Mouse (Mus musculus) thymus, adult 18-20 months (tissue): Measurements from ENCODE around the gene Cdk11b.
"Not testable (repeated sequence)": the region's sequence is repeated elsewhere in the genome, so short reads cannot be mapped to it uniquely, and the experiment has no call there.

Experiments
- DNase-seq, 2 experiments: peaks; one replicate each; pipeline ENCODE4 v3.0.0; 2022; ENCODE audit warnings: mixed read lengths in 2 of 2

The Cdk11b gene

GRCm38 (mm10) chr4:155606825-155607224 lies 17.8 kb upstream of the Cdk11b start:
- no peak for DNase-seq

GRCm38 (mm10) chr4:155611860-155612259 lies 12.8 kb upstream of the Cdk11b start:
- DNase-seq: no peak

GRCm38 (mm10) chr4:155613264-155613663 lies 11.4 kb upstream of the Cdk11b start:
- no peak for DNase-seq

- DNase-seq: no peak
Observed at GRCm38 (mm10) chr4:155618321-155618720, 6.3 kb upstream of the Cdk11b start.

- DNase-seq: no peak
Observed at GRCm38 (mm10) chr4:155630267-155630666, 5.6 kb downstream of the Cdk11b start.

GRCm38 (mm10) chr4:155635766-155636499 lies 11.3 kb downstream of the Cdk11b start:
- no peak for DNase-seq

- DNase-seq: no peak
Observed at GRCm38 (mm10) chr4:155643531-155643930, 18.9 kb downstream of the Cdk11b start.

GRCm38 (mm10) chr4:155645308-155645707 lies 20.7 kb downstream of the Cdk11b start, which contains the start of gene Gm10563:
Gene Gm10563 (minus strand): TSS chr4:155645408.
- not testable (repeated sequence) for DNase-seq

GRCm38 (mm10) chr4:155645721-155646120 lies 21.1 kb downstream of the Cdk11b start:
- no peak for DNase-seq

- DNase-seq: no peak
Observed at GRCm38 (mm10) chr4:155649355-155649754, 24.7 kb downstream of the Cdk11b start.

GRCm38 (mm10) chr4:155651553-155652269 lies 27.1 kb downstream of the Cdk11b start:
- no peak for DNase-seq

GRCm38 (mm10) chr4:155652283-155653085 lies 27.8 kb downstream of the Cdk11b start:
- DNase-seq: no peak

- DNase-seq: no peak
Observed at GRCm38 (mm10) chr4:155653086-155653450, 28.4 kb downstream of the Cdk11b start, which contains the start of gene Mmp23. Gene Mmp23 (minus strand): TSS chr4:155653384.

- no peak for DNase-seq
Observed at GRCm38 (mm10) chr4:155653451-155654182, 29.0 kb downstream of the Cdk11b start.

GRCm38 (mm10) chr4:155654183-155654455 lies 29.5 kb downstream of the Cdk11b start:
- DNase-seq: no peak

GRCm38 (mm10) chr4:155654456-155655298 lies 30.0 kb downstream of the Cdk11b start:
- peak in 1 of 2 experiments; percentile 48 for DNase-seq

- no peak for DNase-seq
Observed at GRCm38 (mm10) chr4:155656214-155656751, 31.6 kb downstream of the Cdk11b start.

- DNase-seq: no peak
Observed at GRCm38 (mm10) chr4:155658961-155659360, 34.3 kb downstream of the Cdk11b start.

- DNase-seq: no peak
Observed at GRCm38 (mm10) chr4:155660641-155661040, 36.0 kb downstream of the Cdk11b start.

GRCm38 (mm10) chr4:155666903-155667302 lies 42.2 kb downstream of the Cdk11b start:
- DNase-seq: no peak
